Mouse (Mus musculus) central nervous system, embryonic 14 days (tissue): Measurements from ENCODE around the gene C3ar1. TPM values are rescaled to one million over a fixed set of nuclear protein-coding genes. Genes with fewer than 3 reads are reported as not detected.

Experiments used
- polyA plus RNA-seq: library from polyadenylated mRNA; depleted of rRNA; stranded (reverse); fragments of >200 nt; gene quantifications from 2 replicates; pipeline ENCODE4 v1.2.3, GENCODE M21; 2012; rRNA removed

Gene C3ar1
- polyA plus RNA-seq, result 1.7 and 2.1 TPM in 2 replicates

DNA sequence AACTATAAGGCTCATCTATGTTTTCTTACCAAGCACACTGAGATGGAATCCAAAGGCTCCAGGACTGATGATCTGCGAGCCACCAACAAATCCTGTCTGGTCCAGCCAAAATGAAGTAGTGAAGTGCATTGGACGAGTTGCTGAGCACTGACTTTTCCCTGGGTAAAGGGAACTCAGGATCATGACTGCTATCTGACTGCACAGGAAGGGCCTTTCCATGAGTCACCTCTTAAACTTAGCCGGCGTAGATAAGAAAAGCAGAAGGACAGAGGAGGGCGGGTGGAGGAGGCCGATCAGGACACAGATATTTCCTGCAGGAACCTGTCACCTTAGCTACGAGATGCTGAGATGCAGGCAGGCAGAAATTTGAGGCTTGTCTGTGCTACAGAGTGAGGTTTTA, at the start of gene C3ar1:
TSS of gene C3ar1 (minus strand) at position 207 of the 400 bp plus-strand sequence.

DNA sequence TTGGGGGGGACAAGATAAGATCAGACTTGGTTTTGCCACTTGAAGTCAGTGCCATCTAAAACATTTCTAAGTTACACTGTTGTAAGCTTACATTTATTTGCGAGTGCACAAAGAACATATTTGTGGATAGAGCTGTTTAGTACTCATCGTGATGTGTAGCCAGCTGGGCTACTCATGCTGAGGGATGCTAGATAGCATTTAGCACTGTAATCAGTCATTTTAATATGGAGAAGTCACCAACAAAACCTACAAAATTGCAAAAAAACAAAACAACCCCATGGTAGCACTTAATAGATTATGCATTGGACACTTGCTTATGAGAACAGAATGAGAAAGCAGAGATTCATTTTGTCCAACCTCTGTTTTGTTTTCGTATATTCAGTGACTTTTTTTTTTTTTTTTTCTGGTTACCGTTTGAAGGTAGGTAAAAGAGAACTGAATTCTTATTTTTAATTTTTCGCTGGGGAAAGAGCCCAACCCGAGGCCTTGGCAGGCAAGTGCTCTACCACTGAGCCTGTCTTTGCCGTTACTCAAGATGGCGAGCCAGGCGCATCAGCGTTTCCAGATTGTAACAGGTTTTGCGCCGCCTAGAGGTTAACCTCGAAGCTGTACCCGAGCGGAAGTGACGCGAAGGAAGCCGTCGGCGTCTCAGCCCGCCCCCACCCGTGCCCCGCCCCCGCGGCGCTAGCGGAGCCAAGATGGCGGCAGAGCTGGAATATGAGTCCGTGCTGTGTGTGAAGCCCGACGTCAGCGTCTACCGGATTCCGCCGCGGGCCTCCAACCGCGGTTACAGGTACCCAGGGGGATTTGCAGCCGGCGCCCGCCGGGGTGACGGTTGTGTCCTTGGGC, 18.1 kb upstream of the C3ar1 start, which contains the start of gene Necap1:
TSS of gene Necap1 (plus strand) at position 604 of the 849 bp plus-strand sequence.

GRCm38 (mm10) chr6:122819306-122820070, 36.5 kb downstream of the C3ar1 start, which contains the start of gene Foxj2:
Foxj2 (plus strand) TSS chr6:122819914.

GRCm38 (mm10) chr6:122801301-122801800, 54.6 kb downstream of the C3ar1 start, which contains the start of gene Slc2a3:
Slc2a3 (minus strand) TSS chr6:122801640.

Other genes starting within 250 kb of the C3ar1 start
- gene Gdf3, start 246.1 kb downstream of the C3ar1 start, polyA plus RNA-seq, result 0.04 TPM in 1 of 2 replicates, not detected in the other
- gene Dppa3, start 229.8 kb downstream of the C3ar1 start, polyA plus RNA-seq, result not detected in 2 replicates
- gene Nanog, start 148.7 kb downstream of the C3ar1 start, polyA plus RNA-seq, result 0.26 and 0.27 TPM in 2 replicates
- 21.9 and 24.5 TPM in 2 replicates for gene Slc2a3, start 54.5 kb downstream of the C3ar1 start, polyA plus RNA-seq
- gene Foxj2, start 36.2 kb downstream of the C3ar1 start, polyA plus RNA-seq, result 7.8 and 10.6 TPM in 2 replicates
- 71.5 and 76.7 TPM in 2 replicates for gene Necap1, start 18.3 kb upstream of the C3ar1 start, polyA plus RNA-seq
- 1.1 and 1.2 TPM in 2 replicates for gene Clec4a1, start 65.7 kb upstream of the C3ar1 start, polyA plus RNA-seq
- gene Clec4a3, start 96.4 kb upstream of the C3ar1 start, polyA plus RNA-seq, result 0.39 and 0.64 TPM in 2 replicates
- not detected in 2 replicates for gene Clec4a4, start 134.2 kb upstream of the C3ar1 start, polyA plus RNA-seq
- gene Clec4b1, start 193.8 kb upstream of the C3ar1 start, polyA plus RNA-seq, result not detected in 2 replicates